Mouse (Mus musculus): ENCODE results near the gene Ighmbp2.

- TF ChIP-seq POLR2A (IDR thresholded peaks at IDR 0.05; ENCODE audit: insufficient read depth, low read length) = no peak
- no peak for TF ChIP-seq CTCF (IDR thresholded peaks at IDR 0.05; ENCODE audit: low read depth, low read length)
- no peak for TF ChIP-seq EP300 (IDR thresholded peaks at IDR 0.05; ENCODE audit: insufficient read depth, low read depth, low read length)
Measured at GRCm38 (mm10) chr19:3271366-3271765, 11.5 kb downstream of the Ighmbp2 start.

All from ES-Bruce4 (cell line).